Mouse (Mus musculus): ENCODE results near the gene Otud7b. TPM values are rescaled to one million over a fixed set of nuclear protein-coding genes. Genes with fewer than 3 reads are reported as not detected.

Otud7b gene
- polyA plus RNA-seq, 1 experiment from 2014 or later, result 6.1 TPM

- H3K36me3 ChIP-seq (ENCODE audit: control insufficient read depth, insufficient read depth, low read length), result no peaks in the 10 kb centered on the region
- H3K4me2 ChIP-seq (ENCODE audit: low read length), result no peak overlapping the region
- H3K27ac ChIP-seq (replicated peaks; ENCODE audit: low read depth, low read length), result no peak overlapping the region
- no peak overlapping the region for H3K9ac ChIP-seq (replicated peaks; ENCODE audit: low read length)
- H3K4me3 ChIP-seq (replicated peaks; ENCODE audit: low read depth, low read length), result no peak overlapping the region
- peaks cover 7% of the 10 kb centered on the region for H3K4me1 ChIP-seq (ENCODE audit: control insufficient read depth, insufficient read depth, low read length)
- ATAC-seq (ENCODE audit: low FRiP score, low TSS enrichment) (no peak), DNase-seq (no peak)
- no peaks in the 10 kb centered on the region for H3K27me3 ChIP-seq (ENCODE audit: control insufficient read depth, insufficient read depth, low read length)
- WGBS, result 93% methylated on average over 4 of the region's 4 CpGs
- no peaks in the 10 kb centered on the region for H3K9me3 ChIP-seq (ENCODE audit: control insufficient read depth, low read length)
These were observed 1.8 kb downstream of the Otud7b start for GRCm38 (mm10) chr3:96106151-96106550.

DNA sequence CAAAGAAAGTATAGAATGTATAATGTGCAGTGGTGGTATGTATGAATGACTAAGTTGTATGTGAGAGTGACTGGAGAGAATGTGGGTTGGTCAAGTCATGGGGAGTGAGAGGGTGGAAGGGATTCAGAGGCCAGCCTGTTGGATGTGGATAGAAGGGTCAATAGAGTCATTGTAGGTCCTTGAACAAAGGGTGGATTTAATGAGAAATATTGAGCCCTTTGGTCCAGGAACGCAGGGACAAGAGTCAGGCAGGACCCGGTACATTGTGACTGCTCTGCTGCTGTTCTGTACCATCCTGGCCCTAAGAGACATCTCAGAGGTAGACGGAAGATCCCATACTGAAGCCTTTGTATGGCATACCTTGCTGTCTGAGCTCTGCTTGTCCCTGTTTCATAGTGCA is 4.0 kb downstream of the Otud7b start:
- no peak overlapping the region for H3K4me3 ChIP-seq (replicated peaks; ENCODE audit: low read depth, low read length)

GRCm38 (mm10) chr3:96113251-96113650 is 8.9 kb downstream of the Otud7b start:
- H3K4me3 ChIP-seq (replicated peaks; ENCODE audit: low read depth, low read length), result no peak overlapping the region
- H3K36me3 ChIP-seq (ENCODE audit: control insufficient read depth, insufficient read depth, low read length), result no peaks in the 10 kb centered on the region
- no peaks in the 10 kb centered on the region for H3K27me3 ChIP-seq (ENCODE audit: control insufficient read depth, insufficient read depth, low read length)
- no peak overlapping the region for H3K27ac ChIP-seq (replicated peaks; ENCODE audit: low read depth, low read length)
- no peaks in the 10 kb centered on the region for H3K4me1 ChIP-seq (ENCODE audit: control insufficient read depth, insufficient read depth, low read length)
- H3K9ac ChIP-seq (replicated peaks; ENCODE audit: low read length), result no peak overlapping the region
- no peak for DNase-seq
- H3K9me3 ChIP-seq (ENCODE audit: control insufficient read depth, low read length), result no peaks in the 10 kb centered on the region
- ATAC-seq (ENCODE audit: low FRiP score, low TSS enrichment), result no peak
- 63% methylated on average over 3 of the region's 3 CpGs for WGBS
- H3K4me2 ChIP-seq (ENCODE audit: low read length), result no peak overlapping the region

More for the DNA sequence above, 4.0 kb downstream of the Otud7b start:
- WGBS, result 82% methylated on average over 3 of the region's 3 CpGs
- ATAC-seq (ENCODE audit: low FRiP score, low TSS enrichment) (no peak), DNase-seq (no peak)
- Histone ChIP-seq H3K4me2 (ENCODE audit: low read length) (no peak overlapping the region), H3K4me1 (ENCODE audit: control insufficient read depth, insufficient read depth, low read length) (peaks cover 7% of the 10 kb centered on the region), H3K9me3 (ENCODE audit: control insufficient read depth, low read length) (no peaks in the 10 kb centered on the region), H3K36me3 (ENCODE audit: control insufficient read depth, insufficient read depth, low read length) (no peaks in the 10 kb centered on the region), H3K27me3 (ENCODE audit: control insufficient read depth, insufficient read depth, low read length) (no peaks in the 10 kb centered on the region), H3K27ac (replicated peaks; ENCODE audit: low read depth, low read length) (no peak overlapping the region), H3K9ac (replicated peaks; ENCODE audit: low read length) (no peak overlapping the region)

- H3K27me3 ChIP-seq (ENCODE audit: control insufficient read depth, insufficient read depth, low read length), result no peaks in the 10 kb centered on the region
- no peak overlapping the region for H3K9ac ChIP-seq (replicated peaks; ENCODE audit: low read length)
- H3K27ac ChIP-seq (replicated peaks; ENCODE audit: low read depth, low read length), result no peak overlapping the region
- no peaks in the 10 kb centered on the region for H3K9me3 ChIP-seq (ENCODE audit: control insufficient read depth, low read length)
- ATAC-seq (ENCODE audit: low FRiP score, low TSS enrichment) (no peak), DNase-seq (no peak)
- WGBS, result 82% methylated on average over 2 of the region's 2 CpGs
- H3K4me2 ChIP-seq (ENCODE audit: low read length), result no peak overlapping the region
- H3K36me3 ChIP-seq (ENCODE audit: control insufficient read depth, insufficient read depth, low read length), result no peaks in the 10 kb centered on the region
- no peaks in the 10 kb centered on the region for H3K4me1 ChIP-seq (ENCODE audit: control insufficient read depth, insufficient read depth, low read length)
- H3K4me3 ChIP-seq (replicated peaks; ENCODE audit: low read depth, low read length), result no peak overlapping the region
These were observed 13.8 kb downstream of the Otud7b start for GRCm38 (mm10) chr3:96118142-96118541.

GRCm38 (mm10) chr3:96118702-96119101 is 14.4 kb downstream of the Otud7b start:
- H3K4me1 ChIP-seq (ENCODE audit: control insufficient read depth, insufficient read depth, low read length), result no peaks in the 10 kb centered on the region
- H3K4me3 ChIP-seq (replicated peaks; ENCODE audit: low read depth, low read length), result no peak overlapping the region
- no peak for DNase-seq
- H3K4me2 ChIP-seq (ENCODE audit: low read length), result no peak overlapping the region
- H3K36me3 ChIP-seq (ENCODE audit: control insufficient read depth, insufficient read depth, low read length), result no peaks in the 10 kb centered on the region
- 99% methylated on average over 2 of the region's 2 CpGs for WGBS
- ATAC-seq (ENCODE audit: low FRiP score, low TSS enrichment), result no peak
- H3K27me3 ChIP-seq (ENCODE audit: control insufficient read depth, insufficient read depth, low read length), result no peaks in the 10 kb centered on the region
- no peaks in the 10 kb centered on the region for H3K9me3 ChIP-seq (ENCODE audit: control insufficient read depth, low read length)
- H3K27ac ChIP-seq (replicated peaks; ENCODE audit: low read depth, low read length), result no peak overlapping the region
- no peak overlapping the region for H3K9ac ChIP-seq (replicated peaks; ENCODE audit: low read length)

GRCm38 (mm10) chr3:96124235-96124634 is 19.9 kb downstream of the Otud7b start:
- Histone ChIP-seq H3K9me3 (ENCODE audit: control insufficient read depth, low read length) (no peaks in the 10 kb centered on the region), H3K36me3 (ENCODE audit: control insufficient read depth, insufficient read depth, low read length) (no peaks in the 10 kb centered on the region), H3K4me1 (ENCODE audit: control insufficient read depth, insufficient read depth, low read length) (no peaks in the 10 kb centered on the region), H3K9ac (replicated peaks; ENCODE audit: low read length) (no peak overlapping the region), H3K27me3 (ENCODE audit: control insufficient read depth, insufficient read depth, low read length) (no peaks in the 10 kb centered on the region), H3K27ac (replicated peaks; ENCODE audit: low read depth, low read length) (no peak overlapping the region), H3K4me3 (replicated peaks; ENCODE audit: low read depth, low read length) (no peak overlapping the region), H3K4me2 (ENCODE audit: low read length) (no peak overlapping the region)
- DNase-seq, result no peak
- WGBS, result 91% methylated on average over 5 of the region's 5 CpGs
- ATAC-seq (ENCODE audit: low FRiP score, low TSS enrichment), result no peak

GRCm38 (mm10) chr3:96128128-96128527 is 23.8 kb downstream of the Otud7b start:
- Histone ChIP-seq H3K9me3 (ENCODE audit: control insufficient read depth, low read length) (no peaks in the 10 kb centered on the region), H3K9ac (replicated peaks; ENCODE audit: low read length) (no peak overlapping the region), H3K4me1 (ENCODE audit: control insufficient read depth, insufficient read depth, low read length) (no peaks in the 10 kb centered on the region), H3K27ac (replicated peaks; ENCODE audit: low read depth, low read length) (no peak overlapping the region), H3K27me3 (ENCODE audit: control insufficient read depth, insufficient read depth, low read length) (no peaks in the 10 kb centered on the region), H3K4me2 (ENCODE audit: low read length) (no peak overlapping the region), H3K36me3 (ENCODE audit: control insufficient read depth, insufficient read depth, low read length) (no peaks in the 10 kb centered on the region), H3K4me3 (replicated peaks; ENCODE audit: low read depth, low read length) (no peak overlapping the region)
- ATAC-seq (ENCODE audit: low FRiP score, low TSS enrichment) (no peak), DNase-seq (no peak)

DNA sequence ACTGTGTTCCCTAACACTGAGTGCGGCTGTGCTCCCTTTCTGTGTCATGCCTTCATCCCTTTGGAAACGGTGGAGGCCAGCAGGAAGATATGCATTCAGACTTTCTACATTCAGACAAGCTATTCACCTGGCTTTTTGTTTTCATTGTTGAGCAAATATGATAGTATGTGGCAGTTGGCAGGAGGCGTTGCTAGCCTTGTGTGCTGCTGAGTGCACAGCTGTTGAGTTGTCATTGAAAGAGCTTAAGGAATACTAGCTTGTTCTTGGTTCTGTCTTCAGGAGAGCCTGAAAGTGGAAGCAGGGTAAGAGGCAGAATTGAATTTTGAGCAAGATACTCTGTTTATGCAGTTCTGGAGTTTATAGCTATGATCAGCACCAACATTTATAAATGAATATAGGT is 28.2 kb downstream of the Otud7b start:
- Histone ChIP-seq H3K36me3 (ENCODE audit: control insufficient read depth, insufficient read depth, low read length) (0 out of 2 replicates have a peak, but pooled peaks cover 7% of the 10 kb centered on the region), H3K27ac (replicated peaks; ENCODE audit: low read depth, low read length) (no peak overlapping the region), H3K27me3 (ENCODE audit: control insufficient read depth, insufficient read depth, low read length) (no peaks in the 10 kb centered on the region), H3K4me2 (ENCODE audit: low read length) (no peak overlapping the region), H3K9me3 (ENCODE audit: control insufficient read depth, low read length) (no peaks in the 10 kb centered on the region), H3K4me3 (replicated peaks; ENCODE audit: low read depth, low read length) (no peak overlapping the region), H3K9ac (replicated peaks; ENCODE audit: low read length) (no peak overlapping the region), H3K4me1 (ENCODE audit: control insufficient read depth, insufficient read depth, low read length) (no peaks in the 10 kb centered on the region)
- ATAC-seq (ENCODE audit: low FRiP score, low TSS enrichment) (no peak), DNase-seq (no peak)
- WGBS, result 80% methylated on average over 3 of the region's 3 CpGs

GRCm38 (mm10) chr3:96133327-96133905 is 29.1 kb downstream of the Otud7b start:
- Histone ChIP-seq H3K9ac (replicated peaks; ENCODE audit: low read length) (no peak overlapping the region), H3K4me3 (replicated peaks; ENCODE audit: low read depth, low read length) (no peak overlapping the region), H3K9me3 (ENCODE audit: control insufficient read depth, low read length) (no peaks in the 10 kb centered on the region), H3K4me2 (ENCODE audit: low read length) (no peak overlapping the region), H3K27me3 (ENCODE audit: control insufficient read depth, insufficient read depth, low read length) (no peaks in the 10 kb centered on the region), H3K4me1 (ENCODE audit: control insufficient read depth, insufficient read depth, low read length) (no peaks in the 10 kb centered on the region), H3K36me3 (ENCODE audit: control insufficient read depth, insufficient read depth, low read length) (0 out of 2 replicates have a peak, but pooled peaks cover 7% of the 10 kb centered on the region), H3K27ac (replicated peaks; ENCODE audit: low read depth, low read length) (no peak overlapping the region)
- ATAC-seq (ENCODE audit: low FRiP score, low TSS enrichment) (no peak), DNase-seq (no peak)
- 81% methylated on average over 11 of the region's 11 CpGs for WGBS
